Mouse (Mus musculus): ENCODE results near the gene Hsph1.

Hsph1 gene

GRCm38 (mm10) chr5:149588814-149589534 lies 47.2 kb downstream of the Hsph1 start:
- DNase-seq (ENCODE audit: low spot score): no peak

GRCm38 (mm10) chr5:149587327-149587895 lies 48.8 kb downstream of the Hsph1 start:
- DNase-seq (ENCODE audit: low spot score): no peak

- DNase-seq (ENCODE audit: low spot score): no peak
These were observed 50.3 kb downstream of the Hsph1 start for GRCm38 (mm10) chr5:149585910-149586309.

- DNase-seq (ENCODE audit: low spot score): no peak
These were observed 50.9 kb downstream of the Hsph1 start for GRCm38 (mm10) chr5:149585231-149585630.

- peak; percentile 4 for DNase-seq (ENCODE audit: low spot score)
These were observed 52.0 kb downstream of the Hsph1 start for GRCm38 (mm10) chr5:149584154-149584655.

- no peak for DNase-seq (ENCODE audit: low spot score)
These were observed 52.7 kb downstream of the Hsph1 start for GRCm38 (mm10) chr5:149583507-149583906.

- no peak for DNase-seq (ENCODE audit: low spot score)
These were observed 53.4 kb downstream of the Hsph1 start for GRCm38 (mm10) chr5:149582642-149583262.

GRCm38 (mm10) chr5:149577449-149577848 lies 58.7 kb downstream of the Hsph1 start:
- DNase-seq (ENCODE audit: low spot score): no peak

- DNase-seq (ENCODE audit: low spot score): no peak
These were observed 59.2 kb downstream of the Hsph1 start for GRCm38 (mm10) chr5:149576977-149577376.

- DNase-seq (ENCODE audit: low spot score): no peak
These were observed 67.2 kb downstream of the Hsph1 start for GRCm38 (mm10) chr5:149568993-149569392.

GRCm38 (mm10) chr5:149566957-149567356 lies 69.2 kb downstream of the Hsph1 start:
- DNase-seq (ENCODE audit: low spot score): peak; percentile 12

- DNase-seq (ENCODE audit: low spot score): no peak
These were observed 70.2 kb downstream of the Hsph1 start for GRCm38 (mm10) chr5:149566026-149566425.

Measured in urinary bladder, postnatal 25 days (tissue).